Comparison of ENCODE assay signal across 31 mouse cellular contexts in genomic region chr2:17870562-17870961, GRCm38 (mm10).
DNase-seq lines count a peak whose midpoint lies in the region; ATAC-seq and TF ChIP-seq lines count a peak whose summit lies in the region.
"Had no signal": no experiment of that assay in that cellular context is flagged by ENCODE, and none has a peak within 500 bp of the region (broad histone marks: within the 10 kb centered on the region; RNA-seq: fewer than 3 reads in every experiment).

No protein-coding gene starts in this region.

- no peak for TF ChIP-seq CTCF in thymus, adult 2 months (IDR thresholded peaks at IDR 0.05; ENCODE audit: borderline replicate concordance, control insufficient read depth, extremely low read depth, insufficient read depth, low read length, poor library complexity)

- H3K4me3 ChIP-seq in thymus, adult 2 months (ENCODE audit: control insufficient read depth, insufficient read depth, low read length): no peak overlapping the region
- no peak overlapping the region for H3K4me3 ChIP-seq in intestine, embryonic 16.5 days (ENCODE audit: low read length)
- no peak overlapping the region for H3K4me3 ChIP-seq in midbrain, embryonic 16.5 days (ENCODE audit: low read depth, low read length)
- H3K4me3 ChIP-seq: heart, embryonic 10.5 days; heart, embryonic 15.5 days; limb, embryonic 13.5 days; lung, embryonic 15.5 days; myocyte; neural tube, embryonic 13.5 days; stomach, embryonic 15.5 days had no signal

- no peak overlapping the region for H3K9ac ChIP-seq in intestine, embryonic 16.5 days (ENCODE audit: low read depth, low read length)
- H3K9ac ChIP-seq in midbrain, embryonic 16.5 days (ENCODE audit: low read depth, low read length): no peak overlapping the region
- H3K9ac ChIP-seq: heart, embryonic 15.5 days; hindbrain, embryonic 14.5 days; limb, embryonic 13.5 days; lung, embryonic 15.5 days; neural tube, embryonic 13.5 days; stomach, embryonic 15.5 days had no signal

- no peaks in the 10 kb centered on the region for H3K9me3 ChIP-seq in intestine, embryonic 16.5 days (ENCODE audit: control insufficient read depth, low read length)
- H3K9me3 ChIP-seq in midbrain, embryonic 16.5 days (replicated peaks; ENCODE audit: control insufficient read depth, low read length, poor library complexity, severe bottlenecking): no peaks in the 10 kb centered on the region
- H3K9me3 ChIP-seq: G1E; heart, embryonic 10.5 days; heart, embryonic 15.5 days; limb, embryonic 13.5 days; lung, embryonic 15.5 days; neural tube, embryonic 13.5 days; stomach, embryonic 15.5 days had no signal

- no peak for TF ChIP-seq POLR2A in thymus, adult 2 months (IDR thresholded peaks at IDR 0.05; ENCODE audit: control insufficient read depth, extremely low read depth, insufficient read depth, low read length, poor library complexity)

- no peaks in the 10 kb centered on the region for H3K27me3 ChIP-seq in thymus, adult 2 months (ENCODE audit: control insufficient read depth, insufficient read depth, low read length)
- no peaks in the 10 kb centered on the region for H3K27me3 ChIP-seq in intestine, embryonic 16.5 days (replicated peaks; ENCODE audit: control insufficient read depth, insufficient read depth, low read length)
- no peaks in the 10 kb centered on the region for H3K27me3 ChIP-seq in midbrain, embryonic 16.5 days (ENCODE audit: control insufficient read depth, insufficient read depth, low read depth, low read length)
- H3K27me3 ChIP-seq: heart, embryonic 15.5 days; limb, embryonic 13.5 days; lung, embryonic 15.5 days; neural tube, embryonic 13.5 days; stomach, embryonic 15.5 days had no signal

- peak; percentile 29 for DNase-seq in embryo, embryonic 10 days (ENCODE audit: low spot score)
- DNase-seq in embryo, embryonic 9.5 days (ENCODE audit: extremely low spot score): no peak
- DNase-seq in thymus, postnatal 0 days (ENCODE audit: low spot score): peak; percentile 5
- DNase-seq in thymus, adult 2 months: no peak
- DNase-seq in naive thymus-derived CD4-positive, alpha-beta T cell, adult 2 months (ENCODE audit: low read depth): peak; percentile 40
- no peak for DNase-seq in c-Kit-positive CD71-positive TER-119-positive erythroid progenitor cells, embryonic 14.5 days (ENCODE audit: low spot score)
- DNase-seq: adrenal gland, adult 2 months; adrenal gland, postnatal 36 days; cerebellum, adult 9-10 months; gastrocnemius, postnatal 10 days; heart, postnatal 36 days; kidney, adult 2 months; layer of hippocampus, adult 9-11 months; retina, postnatal 1 day; right cerebral cortex, postnatal 14 days; thymus, postnatal 25 days had no signal

- H3K27ac ChIP-seq in thymus, adult 2 months (ENCODE audit: control insufficient read depth, insufficient read depth, low read length): no peak overlapping the region
- H3K27ac ChIP-seq in intestine, embryonic 16.5 days (ENCODE audit: low read length): no peak overlapping the region
- no peak overlapping the region for H3K27ac ChIP-seq in midbrain, embryonic 16.5 days (ENCODE audit: low read length)
- H3K27ac ChIP-seq: heart, embryonic 10.5 days; heart, embryonic 15.5 days; hindbrain, embryonic 14.5 days; kidney, postnatal 0 days; limb, embryonic 13.5 days; lung, embryonic 15.5 days; neural tube, embryonic 13.5 days; stomach, embryonic 15.5 days had no signal

- no peaks in the 10 kb centered on the region for H3K36me3 ChIP-seq in thymus, adult 2 months (ENCODE audit: control insufficient read depth, insufficient read depth, low read length)
- H3K36me3 ChIP-seq in intestine, embryonic 16.5 days (ENCODE audit: control insufficient read depth, insufficient read depth, low read length): no peaks in the 10 kb centered on the region
- no peaks in the 10 kb centered on the region for H3K36me3 ChIP-seq in midbrain, embryonic 16.5 days (ENCODE audit: control insufficient read depth, insufficient read depth, low read length)
- H3K36me3 ChIP-seq: G1E; heart, embryonic 10.5 days; heart, embryonic 15.5 days; limb, embryonic 13.5 days; lung, embryonic 15.5 days; neural tube, embryonic 13.5 days; stomach, embryonic 15.5 days had no signal

- 9% methylated on average over 2 of the region's 2 CpGs for WGBS in thymus, adult 2 months
- 59% methylated on average over 2 of the region's 2 CpGs for WGBS in intestine, embryonic 16.5 days
- WGBS in midbrain, embryonic 16.5 days: 48% methylated on average over 2 of the region's 2 CpGs

- ATAC-seq in intestine, embryonic 16.5 days: 0 out of 2 replicates have a peak, but pooled peaks have one; percentile 46
- ATAC-seq in midbrain, embryonic 16.5 days: no peak
- ATAC-seq: forebrain, embryonic 16.5 days had no signal

- no peak overlapping the region for H3K4me2 ChIP-seq in intestine, embryonic 16.5 days (ENCODE audit: low read depth, low read length)
- H3K4me2 ChIP-seq in midbrain, embryonic 16.5 days (ENCODE audit: low read length): no peak overlapping the region
- H3K4me2 ChIP-seq: heart, embryonic 15.5 days; hindbrain, embryonic 14.5 days; limb, embryonic 13.5 days; liver, embryonic 11.5 days; lung, embryonic 15.5 days; midbrain, embryonic 11.5 days; neural tube, embryonic 13.5 days; stomach, embryonic 15.5 days had no signal

- H3K4me1 ChIP-seq in thymus, adult 2 months (replicated peaks; ENCODE audit: control insufficient read depth, insufficient read depth, low read length): peaks cover 3% of the 10 kb centered on the region; the same call in 1 of the 2 replicates
- H3K4me1 ChIP-seq in intestine, embryonic 16.5 days (ENCODE audit: control insufficient read depth, insufficient read depth, low read length): 0 out of 2 replicates have a peak, but pooled peaks cover 3% of the 10 kb centered on the region
- peaks cover 5% of the 10 kb centered on the region; the same call in 1 of the 2 replicates for H3K4me1 ChIP-seq in midbrain, embryonic 16.5 days (ENCODE audit: control insufficient read depth, insufficient read depth, low read length)
- H3K4me1 ChIP-seq: stomach, embryonic 15.5 days had no signal

Comparison
In these comparisons a context has a peak if more than half of its experiments do, and no peak if none do; other contexts are left out.
1. DNase-seq: peak in embryo, embryonic 10 days (single experiment), thymus, postnatal 0 days (single experiment) and naive thymus-derived CD4-positive, alpha-beta T cell, adult 2 months (single experiment); none in embryo, embryonic 9.5 days (single experiment), thymus, adult 2 months (single experiment) and c-Kit-positive CD71-positive TER-119-positive erythroid progenitor cells, embryonic 14.5 days (single experiment).